Mouse (Mus musculus) megakaryocyte progenitor cell, adult 5-6 weeks (primary cell): ENCODE measurements around the gene Bcl9l. TPM values are rescaled to one million over a fixed set of nuclear protein-coding genes. Genes with fewer than 3 reads are reported as not detected.

ENCODE experiments used
- ATAC-seq: replicated peaks from 2 replicates; pipeline ENCODE4 v1.8.0; 2016; ENCODE audit warnings: mild to moderate bottlenecking, moderate TSS enrichment, inconsistent platforms; ENCODE audit not compliant: poor library complexity
- total RNA-seq, 2 experiments: library from RNA; stranded (forward) in 1 of 2; stranded (reverse) in 1 of 2; fragments of 157-497, 149-512 nt in 1 of 2; fragments of 200-1000 nt in 1 of 2; gene quantifications; 2 replicates each; pipeline versions ENCODE4 v1.2.3 to v1.2.4; 2015 to 2017

Bcl9l gene
- total RNA-seq, 2 experiments from 2014 or later: 1.8 to 4.5 TPM

DNA sequence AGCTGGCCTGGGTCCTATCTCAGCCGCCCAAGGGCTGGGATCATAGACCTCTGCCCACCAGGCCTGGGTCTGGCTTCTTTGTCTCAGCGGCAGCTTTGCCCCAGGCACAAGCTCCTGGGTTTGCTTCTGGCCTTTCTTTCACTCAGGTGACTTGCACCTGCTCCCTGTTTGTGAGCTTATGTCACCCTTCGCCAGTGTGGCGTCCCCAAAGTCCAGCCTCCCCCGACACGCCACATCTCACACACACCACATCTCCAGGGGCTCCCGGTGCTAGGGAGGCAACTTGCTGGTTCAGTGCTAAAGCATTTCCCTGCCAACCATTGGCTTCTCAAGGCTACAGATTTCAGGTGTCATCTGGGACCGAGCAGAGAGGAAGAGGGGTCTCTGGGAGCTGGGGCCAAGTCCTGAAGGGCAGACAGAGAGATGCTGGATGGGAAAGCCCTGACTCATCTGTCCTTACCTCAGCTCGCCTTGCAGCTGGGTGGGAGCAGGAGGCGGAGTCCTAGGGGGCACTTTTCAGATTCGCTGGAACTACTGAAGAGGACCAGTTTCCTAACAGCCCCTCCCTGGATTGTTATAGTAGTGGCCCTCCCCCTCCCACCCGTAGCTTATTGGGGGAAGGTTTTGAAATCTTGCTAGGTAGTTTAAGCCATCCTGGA, 14.3 kb downstream of the Bcl9l start:
- no peak for ATAC-seq

DNA sequence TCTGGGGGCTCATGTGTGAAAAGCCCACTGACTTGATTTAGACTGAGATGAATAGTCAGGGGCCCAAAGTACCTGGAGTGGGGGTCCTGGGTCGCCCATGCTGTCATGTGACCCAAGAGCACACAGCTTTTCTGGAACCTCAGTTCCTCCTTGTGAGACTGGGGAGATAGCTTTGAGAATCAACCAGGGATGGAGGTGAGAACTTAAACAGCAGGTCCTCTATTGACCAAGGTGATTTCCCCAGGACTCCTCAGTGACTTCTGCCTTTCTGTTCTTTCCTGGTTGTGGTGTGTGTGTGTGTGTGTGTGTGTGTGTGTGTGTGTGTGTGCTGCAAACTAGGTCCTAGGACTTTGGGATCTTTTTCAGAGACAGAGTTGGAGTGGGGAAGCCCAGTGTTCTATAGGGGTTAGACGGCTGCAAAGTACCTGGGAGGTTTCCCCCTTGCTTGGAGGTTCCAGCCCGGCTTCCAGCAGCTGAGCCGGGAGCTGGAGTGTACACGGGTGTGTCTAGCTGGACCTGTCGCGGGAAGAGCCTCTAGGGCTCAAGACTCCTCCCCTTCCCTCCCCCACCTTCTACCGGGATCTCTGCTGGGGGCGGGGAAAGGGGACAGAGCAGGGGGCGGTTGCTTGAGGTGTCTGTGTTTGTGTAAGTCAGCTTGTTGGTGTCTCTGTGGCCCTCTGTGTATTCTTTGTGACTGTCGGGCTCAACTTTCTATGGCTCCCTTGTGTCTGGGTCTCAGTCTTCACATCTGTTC, 15.2 kb downstream of the Bcl9l start:
- ATAC-seq: 0 out of 2 replicates have a peak, but pooled peaks have one; percentile 26

DNA sequence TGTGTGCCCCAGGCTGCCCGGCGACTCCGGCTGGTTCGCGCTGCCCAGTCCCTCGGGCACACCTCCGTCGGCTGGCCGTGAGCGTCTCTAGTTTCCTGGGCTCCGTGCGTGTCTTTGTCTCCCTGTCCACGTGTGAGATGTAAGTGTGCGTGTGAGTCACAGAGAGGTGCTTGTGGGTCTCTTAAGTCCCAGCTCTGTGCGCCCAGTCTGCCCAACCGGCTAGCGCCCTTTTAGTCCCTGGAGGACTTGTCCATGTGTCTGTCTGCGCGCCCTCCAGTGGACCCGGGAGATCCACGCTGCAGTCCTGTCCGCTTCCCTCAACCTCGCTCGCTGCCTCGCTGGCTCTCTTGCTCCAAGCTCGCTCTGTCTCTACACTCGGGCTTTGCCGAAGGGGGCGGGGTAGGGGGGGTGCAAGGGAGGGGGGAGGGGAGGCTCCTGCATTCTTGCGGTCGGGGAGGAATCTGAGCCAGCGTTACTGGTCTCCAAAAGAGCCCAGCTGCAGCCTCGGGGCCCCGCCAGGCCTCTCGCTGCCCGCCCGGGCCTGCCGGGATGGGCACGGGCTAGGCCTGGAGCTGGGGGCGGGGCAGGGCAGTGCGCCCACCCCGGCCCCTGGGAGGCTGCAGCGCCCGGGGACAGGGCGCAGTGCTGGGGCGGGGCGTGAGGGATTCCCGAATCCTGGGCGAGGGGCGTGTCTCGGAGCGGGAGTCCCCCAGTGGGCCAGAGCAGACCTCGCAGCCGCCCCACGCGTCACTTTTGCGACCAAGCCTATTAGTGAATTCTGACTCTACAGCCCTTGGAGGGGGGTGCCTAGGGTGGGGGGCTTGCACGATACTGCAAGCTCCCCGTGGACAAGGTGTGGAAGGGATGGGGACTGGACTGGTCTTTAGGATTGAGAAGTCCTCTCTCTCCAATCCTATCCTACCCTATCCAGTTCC, 16.1 kb downstream of the Bcl9l start:
- peak; percentile 40 for ATAC-seq

DNA sequence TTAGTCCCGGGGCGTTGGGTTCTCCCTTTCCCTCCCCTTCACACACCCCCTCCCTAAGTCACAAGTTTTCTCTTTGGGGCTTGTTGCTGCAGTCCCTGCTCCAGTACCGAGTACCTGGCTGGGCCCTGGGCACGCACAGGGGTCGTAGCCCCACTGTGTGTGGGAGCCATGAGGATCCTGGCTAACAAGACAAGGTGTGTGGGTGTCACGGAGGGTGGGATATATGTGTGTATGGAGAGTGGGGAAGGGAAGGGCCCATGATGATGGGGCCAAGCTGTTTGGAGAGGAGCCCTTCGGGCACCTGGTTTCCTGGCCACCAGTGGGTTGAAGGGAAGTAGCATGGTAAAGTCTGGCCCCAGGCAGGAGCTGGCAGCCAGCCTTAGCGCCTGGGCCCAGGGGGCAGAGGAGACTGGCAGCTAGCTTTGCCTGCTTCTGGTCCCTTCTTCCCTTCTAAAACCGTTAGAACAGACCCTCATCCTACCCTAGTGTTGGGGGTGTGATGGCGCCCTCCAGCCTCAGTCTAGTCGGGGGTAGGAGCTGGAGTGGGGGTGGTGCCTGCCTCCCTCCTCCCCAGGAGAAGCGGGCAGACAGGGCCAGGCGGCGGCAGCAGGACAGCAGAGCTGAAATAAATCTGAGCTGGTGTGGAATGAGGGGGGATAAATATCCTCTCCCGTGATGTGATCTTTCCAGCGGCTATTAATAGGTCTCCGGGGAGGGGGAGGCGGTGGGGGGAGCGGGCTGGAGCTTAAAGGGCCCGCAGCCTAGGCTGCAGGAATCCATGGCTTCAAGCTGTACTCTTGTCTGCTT, 16.9 kb downstream of the Bcl9l start:
- no peak for ATAC-seq

DNA sequence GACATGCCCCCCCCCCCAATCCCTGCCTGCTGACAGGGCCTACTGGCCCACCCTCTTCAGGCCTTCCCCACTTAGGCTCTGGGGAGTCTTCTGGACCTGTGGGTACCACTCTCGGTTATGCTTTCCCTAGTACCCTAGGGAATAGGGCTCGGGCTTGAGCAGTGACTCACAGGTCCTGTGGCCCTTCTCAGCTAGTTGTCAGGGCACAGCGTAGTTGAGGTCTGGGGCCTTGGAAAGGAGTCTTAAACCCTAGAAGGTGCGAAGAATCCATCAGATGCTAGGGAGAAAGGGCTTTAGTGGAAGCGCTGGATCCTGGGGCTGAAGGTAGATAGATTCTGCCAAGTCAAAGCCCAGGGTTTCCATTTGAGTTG, 17.5 kb downstream of the Bcl9l start:
- ATAC-seq: no peak

DNA sequence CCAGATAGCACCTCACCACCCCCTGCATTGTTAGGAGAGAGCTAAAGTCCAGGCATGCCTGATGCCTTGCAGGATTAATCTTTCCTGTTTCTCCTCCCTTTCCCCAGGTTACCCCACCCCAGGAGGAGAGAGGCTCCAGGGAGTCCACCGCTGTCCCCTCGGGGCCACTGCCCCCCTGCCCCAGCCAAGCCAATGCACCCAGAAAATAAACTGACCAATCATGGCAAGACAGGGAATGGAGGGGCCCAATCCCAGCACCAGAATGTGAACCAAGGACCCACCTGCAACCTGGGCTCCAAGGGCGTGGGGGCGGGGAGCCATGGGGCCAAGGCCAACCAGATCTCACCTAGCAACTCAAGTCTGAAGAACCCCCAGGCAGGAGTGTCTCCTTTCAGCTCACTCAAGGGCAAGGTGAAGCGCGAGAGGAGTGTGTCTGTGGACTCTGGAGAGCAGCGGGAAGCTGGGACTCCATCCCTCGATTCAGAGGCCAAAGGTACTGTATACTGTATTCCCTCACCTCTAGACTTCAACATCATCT, 18.1 kb downstream of the Bcl9l start:
- no peak for ATAC-seq

DNA sequence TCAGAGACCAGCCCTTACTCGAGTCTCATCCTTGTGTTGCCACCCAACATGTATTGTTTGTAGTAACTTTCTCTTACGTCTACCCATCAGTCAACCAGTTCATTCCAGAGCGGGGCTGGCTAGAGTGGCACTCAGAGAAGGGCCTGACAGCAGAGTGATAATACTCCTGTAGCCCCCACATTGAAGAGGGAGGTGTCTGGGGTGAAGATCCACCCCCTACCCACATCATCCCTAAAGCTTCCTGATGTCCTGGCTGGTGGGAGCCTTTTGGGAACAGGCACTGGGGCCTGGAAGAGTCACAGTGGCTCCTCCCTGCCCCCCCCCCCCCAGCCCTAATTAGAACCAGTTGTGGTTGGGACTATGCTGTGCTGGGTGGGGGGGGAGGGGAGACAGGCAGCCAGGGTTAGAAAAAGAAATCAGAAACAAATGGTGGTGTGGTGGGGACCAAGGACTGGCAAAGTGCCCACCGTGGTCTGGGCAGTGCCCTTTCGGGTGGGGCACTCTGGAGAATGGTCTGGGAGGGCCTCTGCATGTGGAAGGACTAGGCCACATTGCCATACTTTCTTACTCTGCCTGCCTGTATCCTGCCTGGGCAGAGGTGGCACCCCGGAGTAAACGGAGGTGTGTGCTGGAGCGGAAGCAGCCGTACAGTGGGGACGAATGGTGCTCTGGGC, 18.7 kb downstream of the Bcl9l start:
- no peak for ATAC-seq

DNA sequence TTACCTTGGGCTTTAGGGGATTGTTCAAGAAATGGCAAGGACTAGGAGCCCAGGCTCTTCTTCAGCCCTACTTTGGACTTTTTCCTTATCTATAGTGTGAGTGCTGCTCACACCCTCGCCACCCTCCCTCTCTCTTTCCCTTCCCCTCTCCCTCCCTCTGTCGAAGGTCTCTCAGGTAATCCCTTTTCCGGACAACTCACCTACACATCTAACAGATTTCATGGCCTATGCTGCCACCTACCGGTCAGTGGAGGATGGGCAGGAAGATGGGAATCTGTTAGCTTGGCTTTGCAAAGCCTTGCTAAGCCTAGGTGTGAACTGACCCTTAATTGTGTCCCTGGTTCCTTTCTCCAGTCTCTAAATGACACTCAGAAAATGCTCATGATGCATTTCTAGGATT, 19.4 kb downstream of the Bcl9l start:
- peak; percentile 66 for ATAC-seq

DNA sequence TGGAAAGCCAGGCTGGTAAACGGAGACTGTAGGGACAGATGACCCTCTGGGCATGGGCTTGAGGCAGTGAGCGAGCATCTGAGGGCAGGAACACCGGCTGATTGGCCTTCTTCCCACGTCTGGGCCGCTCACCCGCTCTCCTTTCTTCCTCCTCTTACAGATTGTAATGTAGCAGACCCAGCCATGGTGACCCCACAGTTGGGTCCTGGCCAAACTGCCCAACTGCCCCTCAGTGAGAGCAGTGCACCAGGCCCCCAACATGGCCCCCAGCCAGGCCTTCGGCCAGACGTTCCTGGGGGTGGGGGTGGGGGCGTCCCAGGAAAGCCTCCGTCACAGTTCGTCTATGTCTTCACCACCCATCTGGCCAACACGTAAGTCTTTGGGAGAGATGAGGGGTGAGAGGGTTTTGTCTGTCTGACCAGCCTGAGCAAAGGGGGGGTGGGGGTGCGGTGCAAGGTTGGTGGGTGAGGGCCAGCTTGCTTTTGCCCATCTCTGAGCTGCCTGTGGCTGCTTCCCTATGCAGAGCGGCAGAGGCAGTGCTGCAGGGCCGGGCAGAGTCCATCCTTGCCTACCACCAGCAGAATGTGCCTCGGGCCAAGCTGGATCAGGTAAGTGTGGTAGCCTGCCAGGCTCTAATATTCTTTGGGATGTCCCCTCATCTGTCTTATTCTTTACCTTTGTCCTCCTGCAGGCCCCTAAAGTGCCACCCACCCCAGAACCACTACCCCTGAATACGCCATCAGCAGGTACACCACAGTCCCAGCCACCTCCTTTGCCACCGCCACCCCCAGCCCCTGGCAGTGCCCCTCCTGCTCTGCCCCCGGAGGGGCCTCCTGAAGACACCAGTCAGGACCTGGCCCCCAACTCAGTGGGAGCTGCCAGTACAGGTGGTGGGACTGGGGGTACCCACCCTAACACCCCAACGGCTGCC, 22.5 kb downstream of the Bcl9l start:
- no peak for ATAC-seq

DNA sequence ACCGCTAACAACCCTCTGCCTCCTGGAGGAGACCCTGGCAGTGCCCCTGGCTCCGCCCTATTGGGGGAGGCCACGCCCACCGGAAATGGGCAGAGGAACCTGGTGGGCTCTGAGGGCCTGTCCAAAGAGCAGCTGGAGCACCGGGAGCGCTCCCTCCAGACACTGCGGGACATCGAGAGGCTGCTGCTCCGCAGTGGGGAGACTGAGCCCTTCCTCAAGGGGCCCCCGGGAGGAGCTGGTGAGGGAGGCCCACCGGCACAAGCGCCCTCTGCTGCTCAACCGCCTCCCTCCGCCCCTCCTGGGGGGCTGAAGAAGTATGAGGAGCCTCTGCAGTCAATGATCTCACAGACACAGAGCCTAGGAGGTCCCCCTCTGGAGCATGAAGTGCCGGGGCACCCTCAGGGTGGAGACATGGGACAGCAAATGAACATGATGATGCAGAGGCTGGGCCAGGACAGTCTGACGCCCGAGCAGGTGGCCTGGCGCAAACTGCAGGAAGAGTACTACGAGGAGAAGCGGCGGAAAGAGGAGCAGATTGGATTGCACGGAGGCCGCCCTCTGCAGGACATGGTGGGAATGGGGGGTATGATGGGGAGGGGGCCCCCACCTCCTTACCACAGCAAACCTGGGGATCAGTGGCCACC, 23.3 kb downstream of the Bcl9l start:
- no peak for ATAC-seq

DNA sequence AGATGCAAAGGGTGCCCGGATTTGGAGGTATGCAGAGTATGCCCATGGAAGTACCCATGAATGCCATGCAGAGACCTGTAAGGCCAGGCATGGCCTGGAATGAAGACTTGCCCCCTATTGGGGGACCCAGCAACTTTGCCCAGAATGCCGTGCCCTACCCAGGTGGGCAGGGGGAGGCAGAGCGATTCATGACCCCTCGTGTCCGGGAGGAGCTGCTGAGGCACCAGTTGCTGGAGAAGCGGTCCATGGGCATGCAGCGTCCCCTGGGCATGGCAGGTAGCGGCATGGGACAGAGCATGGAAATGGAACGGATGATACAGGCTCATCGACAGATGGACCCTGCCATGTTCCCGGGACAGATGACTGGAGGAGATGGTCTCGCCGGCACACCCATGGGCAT, 23.9 kb downstream of the Bcl9l start:
- ATAC-seq: no peak

DNA sequence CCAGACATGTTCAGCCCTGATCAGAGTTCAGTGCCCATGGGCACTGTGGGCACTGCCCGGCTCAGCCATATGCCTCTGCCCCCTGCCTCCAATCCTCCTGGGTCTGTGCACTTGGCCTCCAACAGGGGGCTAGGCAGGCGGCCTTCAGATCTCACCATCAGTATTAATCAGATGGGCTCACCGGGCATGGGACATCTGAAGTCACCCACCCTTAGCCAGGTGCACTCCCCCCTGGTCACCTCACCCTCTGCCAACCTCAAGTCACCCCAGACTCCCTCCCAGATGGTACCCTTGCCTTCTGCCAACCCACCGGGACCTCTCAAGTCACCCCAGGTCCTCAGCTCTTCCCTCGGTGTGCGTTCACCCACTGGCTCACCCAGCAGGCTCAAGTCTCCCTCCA, 24.7 kb downstream of the Bcl9l start:
- ATAC-seq: no peak

DNA sequence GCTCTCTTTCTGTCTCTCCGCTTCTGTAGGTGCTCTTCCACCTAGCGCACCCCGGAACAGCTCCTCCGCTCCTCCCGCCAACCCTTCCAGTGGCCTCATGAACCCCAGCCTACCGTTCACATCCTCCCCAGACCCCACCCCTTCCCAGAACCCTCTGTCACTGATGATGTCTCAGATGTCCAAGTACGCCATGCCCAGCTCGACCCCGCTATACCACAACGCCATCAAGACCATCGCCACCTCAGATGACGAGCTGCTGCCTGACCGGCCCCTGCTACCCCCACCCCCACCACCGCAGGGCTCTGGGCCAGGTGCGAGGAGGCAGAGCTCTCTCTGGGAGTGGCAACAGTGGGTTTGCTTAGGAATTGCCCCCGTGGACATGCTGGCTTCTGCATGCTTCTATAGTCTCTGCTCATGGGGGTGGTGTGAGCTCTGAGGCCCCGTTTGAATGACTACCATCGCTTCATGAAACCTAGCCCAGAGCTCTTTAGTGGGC, 25.5 kb downstream of the Bcl9l start:
- ATAC-seq: no peak

DNA sequence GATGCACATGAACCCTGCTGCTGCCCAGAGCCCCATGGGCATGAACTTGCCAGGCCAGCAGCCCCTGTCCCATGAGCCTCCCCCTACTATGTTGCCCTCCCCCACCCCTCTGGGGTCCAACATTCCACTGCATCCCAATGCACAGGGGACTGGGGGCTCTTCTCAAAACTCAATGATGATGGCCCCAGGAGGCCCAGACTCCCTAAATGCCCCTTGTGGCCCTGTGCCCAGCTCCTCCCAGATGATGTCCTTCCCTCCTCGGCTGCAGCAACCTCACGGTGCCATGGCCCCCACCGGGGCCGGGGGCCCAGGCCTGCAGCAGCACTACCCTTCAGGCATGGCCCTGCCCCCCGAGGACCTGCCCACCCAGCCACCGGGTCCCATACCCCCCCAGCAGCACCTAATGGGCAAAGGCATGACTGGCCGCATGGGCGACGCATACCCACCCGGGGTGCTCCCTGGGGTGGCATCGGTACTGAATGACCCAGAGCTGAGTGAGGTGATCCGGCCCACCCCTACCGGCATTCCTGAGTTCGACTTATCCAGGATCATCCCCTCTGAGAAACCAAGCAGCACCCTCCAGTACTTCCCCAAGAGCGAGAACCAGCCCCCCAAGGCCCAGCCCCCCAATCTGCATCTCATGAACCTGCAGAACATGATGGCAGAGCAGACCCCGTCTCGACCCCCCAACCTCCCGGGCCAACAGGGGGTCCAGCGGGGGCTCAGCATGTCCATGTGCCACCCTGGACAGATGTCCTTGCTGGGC, 26.3 kb downstream of the Bcl9l start:
- ATAC-seq: no peak

DNA sequence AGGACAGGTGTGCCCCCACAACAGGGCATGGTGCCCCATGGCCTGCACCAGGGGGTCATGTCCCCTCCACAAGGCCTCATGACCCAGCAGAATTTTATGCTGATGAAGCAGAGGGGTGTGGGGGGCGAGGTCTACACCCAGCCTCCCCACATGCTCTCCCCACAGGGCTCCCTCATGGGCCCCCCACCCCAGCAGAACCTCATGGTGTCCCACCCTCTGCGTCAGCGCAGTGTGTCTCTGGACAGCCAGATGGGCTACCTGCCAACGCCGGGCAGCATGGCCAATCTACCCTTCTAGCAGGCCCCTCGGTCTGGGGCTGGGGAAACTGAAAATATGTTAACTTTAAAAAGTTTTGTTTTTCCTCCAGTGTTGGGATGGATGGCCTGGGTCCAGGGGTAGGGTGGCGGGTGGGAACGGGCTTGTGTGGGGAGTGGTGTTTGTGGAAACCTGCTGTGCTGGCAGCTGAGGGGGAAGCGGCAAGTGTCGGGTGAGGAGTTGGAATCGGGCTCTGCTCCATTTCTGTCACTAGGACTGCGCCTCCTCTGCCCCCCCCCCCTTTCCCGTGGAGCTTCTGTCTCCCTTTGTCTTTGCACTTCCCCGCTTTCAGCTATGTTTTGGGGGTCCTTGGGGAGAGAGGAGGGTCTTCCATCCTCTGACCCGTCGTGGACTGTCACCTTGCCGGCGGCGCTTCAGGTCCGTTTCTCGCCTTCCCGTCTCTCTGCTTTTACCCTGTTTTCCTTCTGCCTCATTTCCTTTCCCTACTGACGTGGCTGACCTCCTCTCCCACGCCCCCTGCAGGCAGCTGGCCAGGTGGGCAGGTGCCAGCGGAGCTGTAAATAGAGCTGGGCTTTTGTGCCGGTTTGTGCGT, 27.1 kb downstream of the Bcl9l start:
- ATAC-seq: peak; percentile 83

DNA sequence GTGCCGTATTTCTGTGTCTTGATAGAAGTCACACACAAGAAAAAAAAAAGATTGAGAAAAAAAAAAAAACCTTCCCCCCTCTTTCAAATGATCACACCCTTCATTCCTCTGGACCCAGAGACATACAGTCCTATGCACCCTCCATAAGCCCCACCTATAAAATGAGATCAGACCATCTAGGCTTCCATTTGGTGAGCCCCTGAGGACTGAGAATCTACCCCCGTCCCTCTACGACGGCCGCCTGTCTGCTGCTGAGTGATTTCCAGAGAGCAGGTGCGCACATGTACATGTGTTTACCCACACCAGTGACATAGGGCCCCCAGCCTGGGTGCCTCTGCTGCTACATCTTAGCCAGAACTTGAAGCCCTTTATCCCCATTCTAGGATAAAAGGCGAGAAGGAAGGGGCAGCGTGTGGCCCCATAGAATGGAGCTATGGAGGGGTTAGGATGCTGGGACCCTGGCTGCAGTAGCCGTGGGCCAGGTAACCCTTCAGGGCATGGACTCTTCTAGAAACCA, 27.8 kb downstream of the Bcl9l start:
- 0 out of 2 replicates have a peak, but pooled peaks have one; percentile 5 for ATAC-seq
